Mouse (Mus musculus): ENCODE measurements around the gene Macrod1. TPM values are rescaled to one million over a fixed set of nuclear protein-coding genes. Genes with fewer than 3 reads are reported as not detected.

The Macrod1 gene
- total and polyA plus RNA-seq, 3 experiments, result 0.60 TPM; not detected in 2

DNA sequence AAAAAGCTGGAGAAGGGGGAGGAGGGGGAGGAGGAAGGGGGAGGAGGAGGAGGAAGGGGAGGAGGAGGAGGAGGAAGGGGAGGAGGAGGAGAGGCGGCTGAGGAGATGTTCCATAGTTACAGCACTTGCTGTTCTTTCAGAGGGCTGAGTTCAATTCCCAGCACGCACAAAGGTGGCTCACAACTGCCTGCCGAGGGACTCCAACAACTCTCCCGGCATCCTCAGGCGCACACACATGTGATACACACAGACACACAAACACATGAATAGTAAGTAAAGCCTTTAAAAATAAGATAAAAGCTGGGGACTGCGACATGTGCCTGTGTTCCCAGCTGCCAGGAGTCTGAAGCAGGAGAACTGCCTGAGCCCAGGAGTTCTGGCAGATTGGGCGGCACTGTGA lies 124.9 kb downstream of the Macrod1 start:
- Histone ChIP-seq H3K4me1 (ENCODE audit: insufficient read depth, low read depth, low read length) (no peaks in the 10 kb centered on the region; the same call in 1 of the 2 replicates), H3K27me3 (ENCODE audit: insufficient read depth, low read length) (peaks cover 61% of the 10 kb centered on the region), H3K36me3 (replicated peaks) (no peaks in the 10 kb centered on the region), H3K9me3 (replicated peaks) (no peaks in the 10 kb centered on the region), H3K4me3 (ENCODE audit: low read depth, low read length) (no peak overlapping the region)
- TF ChIP-seq CTCF (IDR thresholded peaks at IDR 0.05; ENCODE audit: low read depth, low read length) (no peak), GATA1 (IDR thresholded peaks at IDR 0.05; ENCODE audit: borderline replicate concordance, low read length) (no peak), GATA2 (IDR thresholded peaks at IDR 0.05; ENCODE audit: borderline replicate concordance, low read depth, low read length) (no peak), POLR2AphosphoS5 (IDR thresholded peaks at IDR 0.05; ENCODE audit: insufficient replicate concordance, low read depth, low read length) (no peak), TAL1 (conservative IDR thresholded peaks at IDR 0.05; ENCODE audit: low read depth, low read length) (no peak)
- no peak for ATAC-seq (ENCODE audit: extremely low read depth, insufficient number of reproducible peaks, low FRiP score, poor library complexity, severe bottlenecking)
- no peak for DNase-seq (ENCODE audit: low spot score)

GRCm38 (mm10) chr19:7182273-7182949 lies 125.8 kb downstream of the Macrod1 start:
- Histone ChIP-seq H3K36me3 (replicated peaks) (no peaks in the 10 kb centered on the region), H3K4me1 (ENCODE audit: insufficient read depth, low read depth, low read length) (no peaks in the 10 kb centered on the region; the same call in 1 of the 2 replicates), H3K9me3 (replicated peaks) (no peaks in the 10 kb centered on the region), H3K27me3 (ENCODE audit: insufficient read depth, low read length) (peaks cover 64% of the 10 kb centered on the region), H3K4me3 (ENCODE audit: low read depth, low read length) (no peak overlapping the region)
- ATAC-seq (ENCODE audit: extremely low read depth, insufficient number of reproducible peaks, low FRiP score, poor library complexity, severe bottlenecking), result no peak
- TF ChIP-seq GATA2 (IDR thresholded peaks at IDR 0.05; ENCODE audit: borderline replicate concordance, low read depth, low read length), result no peak
- no peak for TF ChIP-seq GATA1 (IDR thresholded peaks at IDR 0.05; ENCODE audit: borderline replicate concordance, low read length)
- TF ChIP-seq CTCF (IDR thresholded peaks at IDR 0.05; ENCODE audit: low read depth, low read length), result no peak
- TF ChIP-seq POLR2AphosphoS5 (IDR thresholded peaks at IDR 0.05; ENCODE audit: insufficient replicate concordance, low read depth, low read length), result no peak
- TF ChIP-seq TAL1 (conservative IDR thresholded peaks at IDR 0.05; ENCODE audit: low read depth, low read length), result no peak
- DNase-seq (ENCODE audit: low spot score), result no peak

GRCm38 (mm10) chr19:7183419-7183818 lies 126.8 kb downstream of the Macrod1 start:
- H3K36me3 ChIP-seq (replicated peaks), result no peaks in the 10 kb centered on the region
- DNase-seq (ENCODE audit: low spot score), result no peak
- no peaks in the 10 kb centered on the region; the same call in 1 of the 2 replicates for H3K4me1 ChIP-seq (ENCODE audit: insufficient read depth, low read depth, low read length)
- peaks cover 65% of the 10 kb centered on the region for H3K27me3 ChIP-seq (ENCODE audit: insufficient read depth, low read length)
- H3K9me3 ChIP-seq (replicated peaks), result no peaks in the 10 kb centered on the region
- no peak overlapping the region for H3K4me3 ChIP-seq (ENCODE audit: low read depth, low read length)
- no peak for ATAC-seq (ENCODE audit: extremely low read depth, insufficient number of reproducible peaks, low FRiP score, poor library complexity, severe bottlenecking)
- TF ChIP-seq GATA2 (IDR thresholded peaks at IDR 0.05; ENCODE audit: borderline replicate concordance, low read depth, low read length) (no peak), POLR2AphosphoS5 (IDR thresholded peaks at IDR 0.05; ENCODE audit: insufficient replicate concordance, low read depth, low read length) (no peak), TAL1 (conservative IDR thresholded peaks at IDR 0.05; ENCODE audit: low read depth, low read length) (no peak), CTCF (IDR thresholded peaks at IDR 0.05; ENCODE audit: low read depth, low read length) (no peak), GATA1 (IDR thresholded peaks at IDR 0.05; ENCODE audit: borderline replicate concordance, low read length) (no peak)

DNA sequence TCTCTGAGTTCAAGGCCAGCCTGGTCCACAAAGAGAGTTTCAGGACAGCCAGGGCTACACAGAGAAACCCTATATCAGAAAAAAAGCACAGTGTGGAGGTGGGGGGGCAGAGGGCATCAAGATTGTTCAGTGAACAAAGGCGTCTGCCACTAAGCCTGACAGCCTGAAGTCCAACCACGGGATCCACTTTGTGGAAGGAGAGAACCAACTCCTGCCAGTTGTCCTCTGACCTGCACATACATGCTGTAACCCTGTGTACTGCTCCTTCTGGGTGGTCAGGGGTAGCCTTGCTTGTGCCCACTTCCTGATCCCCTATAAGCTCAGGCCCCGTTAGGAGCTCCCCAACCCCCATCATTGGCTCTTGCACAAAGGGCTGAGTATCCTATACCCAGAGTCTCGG lies 128.4 kb downstream of the Macrod1 start:
- H3K36me3 ChIP-seq (replicated peaks), result no peaks in the 10 kb centered on the region
- DNase-seq (ENCODE audit: low spot score) (no peak), ATAC-seq (ENCODE audit: extremely low read depth, insufficient number of reproducible peaks, low FRiP score, poor library complexity, severe bottlenecking) (no peak)
- H3K4me1 ChIP-seq (ENCODE audit: insufficient read depth, low read depth, low read length), result no peaks in the 10 kb centered on the region; the same call in 1 of the 2 replicates
- H3K4me3 ChIP-seq (ENCODE audit: low read depth, low read length), result no peak overlapping the region
- no peaks in the 10 kb centered on the region for H3K9me3 ChIP-seq (replicated peaks)
- TF ChIP-seq TAL1 (conservative IDR thresholded peaks at IDR 0.05; ENCODE audit: low read depth, low read length), result no peak
- no peak for TF ChIP-seq GATA2 (IDR thresholded peaks at IDR 0.05; ENCODE audit: borderline replicate concordance, low read depth, low read length)
- TF ChIP-seq CTCF (IDR thresholded peaks at IDR 0.05; ENCODE audit: low read depth, low read length), result no peak
- TF ChIP-seq GATA1 (IDR thresholded peaks at IDR 0.05; ENCODE audit: borderline replicate concordance, low read length), result no peak
- TF ChIP-seq POLR2AphosphoS5 (IDR thresholded peaks at IDR 0.05; ENCODE audit: insufficient replicate concordance, low read depth, low read length), result no peak
- H3K27me3 ChIP-seq (ENCODE audit: insufficient read depth, low read length), result peaks cover 67% of the 10 kb centered on the region

DNA sequence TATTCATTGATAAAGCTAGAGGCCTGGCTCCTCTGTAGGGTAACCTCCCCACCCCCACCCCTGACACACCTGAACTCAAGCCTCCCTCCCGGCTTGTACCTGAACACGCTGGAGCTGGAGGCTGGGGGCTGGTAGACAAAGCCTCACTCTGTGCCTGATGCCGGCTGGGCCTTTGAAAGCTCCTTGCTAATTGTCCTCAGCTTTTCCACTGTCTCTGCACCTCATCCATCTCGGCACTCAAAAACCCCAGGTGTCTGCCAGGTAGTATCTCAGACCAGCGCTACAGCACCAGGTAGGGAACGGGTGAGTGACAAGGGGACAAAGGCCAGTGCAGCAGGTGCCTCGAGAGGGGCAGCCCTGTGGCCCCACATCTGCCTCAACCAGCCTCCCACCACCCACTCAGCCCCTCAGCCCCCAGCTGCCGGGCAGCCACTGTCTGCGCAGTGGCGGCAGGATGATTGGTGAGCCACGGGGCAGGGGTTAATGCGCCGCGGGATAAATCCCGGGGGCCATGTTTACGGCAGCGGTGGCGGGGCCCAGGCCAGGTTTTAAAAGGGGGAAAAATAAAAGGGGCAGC lies 129.2 kb downstream of the Macrod1 start:
- no peak for DNase-seq (ENCODE audit: low spot score)
- no peaks in the 10 kb centered on the region for H3K9me3 ChIP-seq (replicated peaks)
- no peaks in the 10 kb centered on the region for H3K36me3 ChIP-seq (replicated peaks)
- peaks cover 68% of the 10 kb centered on the region for H3K27me3 ChIP-seq (ENCODE audit: insufficient read depth, low read length)
- H3K4me3 ChIP-seq (ENCODE audit: low read depth, low read length), result no peak overlapping the region
- H3K4me1 ChIP-seq (ENCODE audit: insufficient read depth, low read depth, low read length), result no peaks in the 10 kb centered on the region; the same call in none of the 2 replicates
- TF ChIP-seq GATA1 (IDR thresholded peaks at IDR 0.05; ENCODE audit: borderline replicate concordance, low read length) (no peak), GATA2 (IDR thresholded peaks at IDR 0.05; ENCODE audit: borderline replicate concordance, low read depth, low read length) (no peak), CTCF (IDR thresholded peaks at IDR 0.05; ENCODE audit: low read depth, low read length) (no peak), POLR2AphosphoS5 (IDR thresholded peaks at IDR 0.05; ENCODE audit: insufficient replicate concordance, low read depth, low read length) (no peak), TAL1 (conservative IDR thresholded peaks at IDR 0.05; ENCODE audit: low read depth, low read length) (no peak)
- no peak for ATAC-seq (ENCODE audit: extremely low read depth, insufficient number of reproducible peaks, low FRiP score, poor library complexity, severe bottlenecking)

DNA sequence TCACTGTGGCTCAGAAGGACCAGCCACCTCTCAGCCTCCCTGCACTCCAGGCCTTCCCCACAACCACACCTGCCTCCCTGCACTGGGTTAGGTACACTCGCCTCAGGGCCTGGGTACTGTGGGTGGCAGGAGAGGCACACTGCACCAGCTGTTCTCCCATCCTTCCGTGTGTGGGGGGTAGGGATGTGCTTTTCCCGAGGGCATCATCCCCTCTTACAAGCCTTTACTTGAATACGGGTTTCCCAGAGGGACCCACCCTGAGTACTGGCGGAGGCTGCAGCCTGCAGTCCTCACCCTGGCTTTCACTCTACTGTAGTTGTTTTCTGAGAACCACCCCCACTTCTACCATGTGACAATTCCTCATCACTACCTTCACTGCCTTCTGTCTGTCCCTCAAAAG lies 130.5 kb downstream of the Macrod1 start:
- H3K36me3 ChIP-seq (replicated peaks), result no peaks in the 10 kb centered on the region
- no peak for DNase-seq (ENCODE audit: low spot score)
- no peak for ATAC-seq (ENCODE audit: extremely low read depth, insufficient number of reproducible peaks, low FRiP score, poor library complexity, severe bottlenecking)
- no peak for TF ChIP-seq GATA1 (IDR thresholded peaks at IDR 0.05; ENCODE audit: borderline replicate concordance, low read length)
- no peak for TF ChIP-seq TAL1 (conservative IDR thresholded peaks at IDR 0.05; ENCODE audit: low read depth, low read length)
- no peak for TF ChIP-seq POLR2AphosphoS5 (IDR thresholded peaks at IDR 0.05; ENCODE audit: insufficient replicate concordance, low read depth, low read length)
- TF ChIP-seq GATA2 (IDR thresholded peaks at IDR 0.05; ENCODE audit: borderline replicate concordance, low read depth, low read length), result no peak
- TF ChIP-seq CTCF (IDR thresholded peaks at IDR 0.05; ENCODE audit: low read depth, low read length), result no peak
- no peaks in the 10 kb centered on the region for H3K9me3 ChIP-seq (replicated peaks)
- peaks cover 71% of the 10 kb centered on the region for H3K27me3 ChIP-seq (ENCODE audit: insufficient read depth, low read length)
- no peak overlapping the region for H3K4me3 ChIP-seq (ENCODE audit: low read depth, low read length)
- peaks cover 8% of the 10 kb centered on the region for H3K4me1 ChIP-seq (ENCODE audit: insufficient read depth, low read depth, low read length)
